Mouse (Mus musculus): ENCODE results near the gene Dlgap4.

The Dlgap4 gene

GRCm38 (mm10) chr2:156804589-156804988 is 191.1 kb downstream of the Dlgap4 start:
- in situ Hi-C loops (cut with MboI; ENCODE audit: low pct_unique_long_range_greater_than_20kb in 1 of 2, low sequenced_read_pairs in 2 of 2, unreplicated experiment in 1 of 2): no loop called here

GRCm38 (mm10) chr2:156806886-156807285 is 193.4 kb downstream of the Dlgap4 start:
- in situ Hi-C loops (cut with MboI; ENCODE audit: low pct_unique_long_range_greater_than_20kb in 1 of 2, low sequenced_read_pairs in 2 of 2, unreplicated experiment in 1 of 2): no loop called here

GRCm38 (mm10) chr2:156809579-156809978 is 196.1 kb downstream of the Dlgap4 start:
- in situ Hi-C loops (cut with MboI; ENCODE audit: low pct_unique_long_range_greater_than_20kb in 1 of 2, low sequenced_read_pairs in 2 of 2, unreplicated experiment in 1 of 2): no loop called here

- in situ Hi-C loops (cut with MboI; ENCODE audit: low pct_unique_long_range_greater_than_20kb in 1 of 2, low sequenced_read_pairs in 2 of 2, unreplicated experiment in 1 of 2): no loop called here
These were observed 197.2 kb downstream of the Dlgap4 start for GRCm38 (mm10) chr2:156810716-156811115.

GRCm38 (mm10) chr2:156811556-156811955 is 198.1 kb downstream of the Dlgap4 start:
- in situ Hi-C loops (cut with MboI; ENCODE audit: low pct_unique_long_range_greater_than_20kb in 1 of 2, low sequenced_read_pairs in 2 of 2, unreplicated experiment in 1 of 2): no loop called here
